In genomic region chr6:83536795-83537059, GRCm38 (mm10) we compare ENCODE assay signal across 18 mouse cellular contexts. TPM values are rescaled to one million over a fixed set of nuclear protein-coding genes. Genes with fewer than 3 reads are reported as not detected.
DNase-seq lines count a peak whose midpoint lies in the region; ATAC-seq lines count a peak whose summit lies in the region.
"Had no signal": no experiment of that assay in that cellular context is flagged by ENCODE, and none has a peak within 500 bp of the region (broad histone marks: within the 10 kb centered on the region; RNA-seq: fewer than 3 reads in every experiment).

No protein-coding gene starts in this region.

- H3K27ac ChIP-seq in heart, embryonic 13.5 days (replicated peaks), result peak overlapping the region; percentile 53
- H3K27ac ChIP-seq in heart, embryonic 12.5 days (ENCODE audit: poor library complexity, severe bottlenecking), result no peak overlapping the region
- 0 out of 2 replicates have a peak overlapping the region, but pooled peaks have one; percentile 5 for H3K27ac ChIP-seq in neural tube, embryonic 15.5 days (replicated peaks)
- peak overlapping the region; percentile 53 for H3K27ac ChIP-seq in limb, embryonic 13.5 days
- H3K27ac ChIP-seq: embryonic facial prominence, embryonic 13.5 days; forebrain, embryonic 15.5 days; gastrocnemius, adult 2 months; heart, adult 2 months; hindbrain, embryonic 12.5 days; macrophage had no signal

- no peak overlapping the region for H3K9ac ChIP-seq in heart, embryonic 13.5 days
- H3K9ac ChIP-seq in heart, embryonic 12.5 days, result no peak overlapping the region
- no peak overlapping the region for H3K9ac ChIP-seq in neural tube, embryonic 15.5 days (replicated peaks)
- no peak overlapping the region for H3K9ac ChIP-seq in limb, embryonic 13.5 days
- H3K9ac ChIP-seq: embryonic facial prominence, embryonic 13.5 days; forebrain, embryonic 15.5 days; hindbrain, embryonic 12.5 days had no signal

- peaks cover 23% of the 10 kb centered on the region for H3K4me1 ChIP-seq in heart, embryonic 13.5 days
- peaks cover 19% of the 10 kb centered on the region for H3K4me1 ChIP-seq in heart, embryonic 12.5 days (replicated peaks)
- peaks cover 9% of the 10 kb centered on the region; the same call in 1 of the 2 replicates for H3K4me1 ChIP-seq in neural tube, embryonic 15.5 days
- H3K4me1 ChIP-seq in limb, embryonic 13.5 days, result peaks cover 10% of the 10 kb centered on the region; the same call in 1 of the 2 replicates
- H3K4me1 ChIP-seq: forebrain, embryonic 15.5 days had no signal

- H3K36me3 ChIP-seq in heart, embryonic 13.5 days, result no peaks in the 10 kb centered on the region
- no peaks in the 10 kb centered on the region for H3K36me3 ChIP-seq in heart, embryonic 12.5 days
- peaks cover 3% of the 10 kb centered on the region; the same call in 1 of the 2 replicates for H3K36me3 ChIP-seq in neural tube, embryonic 15.5 days
- H3K36me3 ChIP-seq in limb, embryonic 13.5 days, result no peaks in the 10 kb centered on the region
- H3K36me3 ChIP-seq: embryonic facial prominence, embryonic 13.5 days; forebrain, embryonic 15.5 days; hindbrain, embryonic 12.5 days had no signal

- ATAC-seq in heart, embryonic 13.5 days (ENCODE audit: extremely low read depth, insufficient number of reproducible peaks, low FRiP score, low TSS enrichment), result no peak
- ATAC-seq in heart, embryonic 12.5 days (ENCODE audit: insufficient number of reproducible peaks, low FRiP score), result no peak
- no peak for ATAC-seq in neural tube, embryonic 15.5 days (ENCODE audit: low FRiP score)
- no peak for ATAC-seq in limb, embryonic 13.5 days (ENCODE audit: low FRiP score, low read depth)
- ATAC-seq: forebrain, embryonic 15.5 days had no signal

- no peak overlapping the region for H3K4me3 ChIP-seq in heart, embryonic 13.5 days
- no peak overlapping the region for H3K4me3 ChIP-seq in heart, embryonic 12.5 days
- H3K4me3 ChIP-seq in neural tube, embryonic 15.5 days (replicated peaks), result no peak overlapping the region
- H3K4me3 ChIP-seq in limb, embryonic 13.5 days, result no peak overlapping the region
- H3K4me3 ChIP-seq: embryonic facial prominence, embryonic 13.5 days; forebrain, embryonic 15.5 days; gastrocnemius, adult 2 months; heart, adult 2 months; hindbrain, embryonic 12.5 days had no signal

- no peaks in the 10 kb centered on the region for H3K9me3 ChIP-seq in heart, embryonic 13.5 days
- no peaks in the 10 kb centered on the region for H3K9me3 ChIP-seq in heart, embryonic 12.5 days (replicated peaks)
- H3K9me3 ChIP-seq in neural tube, embryonic 15.5 days (replicated peaks), result no peaks in the 10 kb centered on the region
- no peaks in the 10 kb centered on the region for H3K9me3 ChIP-seq in limb, embryonic 13.5 days
- H3K9me3 ChIP-seq: embryonic facial prominence, embryonic 13.5 days; forebrain, embryonic 15.5 days; hindbrain, embryonic 12.5 days had no signal

- 54% methylated on average over 6 of the region's 6 CpGs for WGBS in heart, embryonic 13.5 days
- WGBS in heart, embryonic 12.5 days, result 46% methylated on average over 6 of the region's 6 CpGs
- 48% methylated on average over 6 of the region's 6 CpGs for WGBS in neural tube, embryonic 15.5 days
- WGBS in limb, embryonic 13.5 days, result 38% methylated on average over 6 of the region's 6 CpGs

- DNase-seq in neural tube, embryonic 10.5 days (ENCODE audit: extremely low spot score, low spot score), result no peak
- no peak for DNase-seq in right cerebral cortex, postnatal 36 days (ENCODE audit: low spot score in 2 of 2)
- no peak for DNase-seq in cerebellum, adult 9-11 months
- DNase-seq in thymus, postnatal 4 days, result no peak
- DNase-seq: gastrocnemius, adult 2 months; heart, adult 2 months; kidney, adult 18-20 months; kidney, postnatal 4 days; left cerebral cortex, postnatal 4 days; thymus, adult 18-20 months had no signal

- H3K4me2 ChIP-seq in heart, embryonic 13.5 days, result no peak overlapping the region
- no peak overlapping the region for H3K4me2 ChIP-seq in heart, embryonic 12.5 days
- H3K4me2 ChIP-seq in neural tube, embryonic 15.5 days, result no peak overlapping the region
- no peak overlapping the region for H3K4me2 ChIP-seq in limb, embryonic 13.5 days (replicated peaks)
- H3K4me2 ChIP-seq: embryonic facial prominence, embryonic 13.5 days; forebrain, embryonic 15.5 days; hindbrain, embryonic 12.5 days had no signal

- H3K27me3 ChIP-seq in heart, embryonic 13.5 days (replicated peaks), result peaks cover 4% of the 10 kb centered on the region; the same call in 1 of the 2 replicates
- no peaks in the 10 kb centered on the region for H3K27me3 ChIP-seq in heart, embryonic 12.5 days (replicated peaks)
- no peaks in the 10 kb centered on the region for H3K27me3 ChIP-seq in neural tube, embryonic 15.5 days (replicated peaks)
- H3K27me3 ChIP-seq in limb, embryonic 13.5 days, result no peaks in the 10 kb centered on the region
- H3K27me3 ChIP-seq: embryonic facial prominence, embryonic 13.5 days; forebrain, embryonic 15.5 days; hindbrain, embryonic 12.5 days had no signal

RNA-seq across cellular contexts. Expression of gene Actg2, which starts 0.7 kb away (rescaled TPM):
- polyA plus RNA-seq in heart, embryonic 13.5 days (2015; fragmentation: Nextera tagmentation; extraction: Ambion mirVana), result 15.2 and 20.7 TPM in 2 replicates
- 8.6 and 10.1 TPM in 2 replicates for polyA plus RNA-seq in heart, embryonic 12.5 days (2016; fragmentation: Nextera tagmentation; extraction: Ambion mirVana)
- polyA plus RNA-seq in neural tube, embryonic 15.5 days (2015; fragmentation: Nextera tagmentation; extraction: Ambion mirVana), result 2.3 and 128 TPM in 2 replicates
- 2.9 and 3.4 TPM in 2 replicates for polyA plus RNA-seq in limb, embryonic 13.5 days (2015; fragmentation: Nextera tagmentation; extraction: Ambion mirVana)
- polyA plus RNA-seq: macrophage had no signal

RNA-seq across cellular contexts. Expression of gene Dguok, which starts 30.0 kb away (rescaled TPM):
- 54.0 and 55.2 TPM in 2 replicates for polyA plus RNA-seq in heart, embryonic 13.5 days (2015; fragmentation: Nextera tagmentation; extraction: Ambion mirVana)
- 46.5 and 52.5 TPM in 2 replicates for polyA plus RNA-seq in heart, embryonic 12.5 days (2016; fragmentation: Nextera tagmentation; extraction: Ambion mirVana)
- 74.3 and 74.4 TPM in 2 replicates for polyA plus RNA-seq in neural tube, embryonic 15.5 days (2015; fragmentation: Nextera tagmentation; extraction: Ambion mirVana)
- 88.4 and 89.5 TPM in 2 replicates for polyA plus RNA-seq in limb, embryonic 13.5 days (2015; fragmentation: Nextera tagmentation; extraction: Ambion mirVana)

RNA-seq across cellular contexts. Expression of gene Stambp, which starts 35.8 kb away (rescaled TPM):
- polyA plus RNA-seq in heart, embryonic 13.5 days (2015; fragmentation: Nextera tagmentation; extraction: Ambion mirVana), result 21.4 and 24.2 TPM in 2 replicates
- 24.4 and 25.8 TPM in 2 replicates for polyA plus RNA-seq in heart, embryonic 12.5 days (2016; fragmentation: Nextera tagmentation; extraction: Ambion mirVana)
- polyA plus RNA-seq in neural tube, embryonic 15.5 days (2015; fragmentation: Nextera tagmentation; extraction: Ambion mirVana), result 55.3 and 60.2 TPM in 2 replicates
- 24.4 and 24.8 TPM in 2 replicates for polyA plus RNA-seq in limb, embryonic 13.5 days (2015; fragmentation: Nextera tagmentation; extraction: Ambion mirVana)
